Mouse (Mus musculus) embryonic facial prominence, embryonic 14.5 days (tissue): ENCODE measurements around the gene Extl1. TPM values are rescaled to one million over a fixed set of nuclear protein-coding genes. Genes with fewer than 3 reads are reported as not detected.
A peak's percentile ranks its signal among the peaks of the same experiment; 100 is the strongest.

ENCODE experiments used
- ATAC-seq: fragments of 200-750 bp; cut with Nextera tagmentation; 2 replicates; pipeline ENCODE4 v1.8.0; 2017; ENCODE audit warnings: low read depth, moderate number of reproducible peaks, moderate TSS enrichment
- DNase-seq: peaks from one replicate; pipeline ENCODE4 v3.0.0-alpha.2; 2015; ENCODE audit warnings: low spot score
- H3K27ac ChIP-seq: fragments of 300-500 bp; sonication (generic); replicated peaks from 2 replicates; pipeline ENCODE4 v1.5.1; 2014; ENCODE audit warnings: low read depth, mild to moderate bottlenecking, low read length, moderate library complexity
- H3K27me3 ChIP-seq: fragments of 300-500 bp; sonication (generic); replicated peaks from 2 replicates; pipeline ENCODE4 v1.6.1; 2014; ENCODE audit warnings: low read length; ENCODE audit not compliant: control insufficient read depth, insufficient read depth
- H3K36me3 ChIP-seq: fragments of 300-500 bp; sonication (generic); 2 replicates; pipeline ENCODE4 v1.6.1; 2014; ENCODE audit warnings: low read length, mixed read lengths; ENCODE audit not compliant: control insufficient read depth, insufficient read depth
- H3K4me1 ChIP-seq: fragments of 300-500 bp; sonication (generic); 2 replicates; pipeline ENCODE4 v1.6.1; 2014; ENCODE audit warnings: antibody characterized with exemption, low read length; ENCODE audit not compliant: control insufficient read depth, insufficient read depth
- H3K4me2 ChIP-seq: fragments of 300-500 bp; sonication (generic); 2 replicates; pipeline ENCODE4 v1.6.1; 2014; ENCODE audit warnings: low read depth, mild to moderate bottlenecking, low read length, moderate library complexity, mixed read lengths
- H3K4me3 ChIP-seq: fragments of 300-500 bp; sonication (generic); 2 replicates; pipeline ENCODE4 v1.5.1; 2014; ENCODE audit warnings: low read depth, mild to moderate bottlenecking, low read length
- H3K9ac ChIP-seq: fragments of 300-500 bp; sonication (generic); 2 replicates; pipeline ENCODE4 v1.6.1; 2014; ENCODE audit warnings: low read depth, mild to moderate bottlenecking, low read length, moderate library complexity, mixed read lengths
- H3K9me3 ChIP-seq: fragments of 300-500 bp; sonication (generic); 2 replicates; pipeline ENCODE4 v1.6.1; 2016; ENCODE audit warnings: low read length; ENCODE audit not compliant: control insufficient read depth
- WGBS: fragments of 180-500 bp; shearing (Covaris S2); extraction: QIAGEN DNeasy Blood & Tissue Kit; methylation state at CpG from one replicate; pipeline ENCODE4 v1.1.7; 2014; 5-methylcytosine and 5-hydroxymethylcytosine counted together
- polyA plus RNA-seq: library from polyadenylated mRNA; unstranded; fragments of >200 nt; fragmentation: Nextera tagmentation; extraction: Ambion mirVana; gene quantifications from 2 replicates; pipeline ENCODE4 v1.2.1, GENCODE M21; 2014

Extl1 gene
- polyA plus RNA-seq, 1 experiment from 2014 or later, result 3.1 TPM

GRCm38 (mm10) chr4:134397121-134397520 lies 13.5 kb upstream of the Extl1 start:
- DNase-seq, result peak; percentile 64
- Histone ChIP-seq H3K9ac (peak overlapping the region; percentile 67), H3K4me1 (peaks cover 14% of the 10 kb centered on the region), H3K9me3 (no peaks in the 10 kb centered on the region), H3K27me3 (no peaks in the 10 kb centered on the region), H3K4me3 (peak overlapping the region; percentile 65), H3K36me3 (no peaks in the 10 kb centered on the region), H3K4me2 (peak overlapping the region; percentile 95), H3K27ac (peak overlapping the region; percentile 65)
- no peak for ATAC-seq
- 8% methylated on average over 7 of the region's 7 CpGs for WGBS

DNA sequence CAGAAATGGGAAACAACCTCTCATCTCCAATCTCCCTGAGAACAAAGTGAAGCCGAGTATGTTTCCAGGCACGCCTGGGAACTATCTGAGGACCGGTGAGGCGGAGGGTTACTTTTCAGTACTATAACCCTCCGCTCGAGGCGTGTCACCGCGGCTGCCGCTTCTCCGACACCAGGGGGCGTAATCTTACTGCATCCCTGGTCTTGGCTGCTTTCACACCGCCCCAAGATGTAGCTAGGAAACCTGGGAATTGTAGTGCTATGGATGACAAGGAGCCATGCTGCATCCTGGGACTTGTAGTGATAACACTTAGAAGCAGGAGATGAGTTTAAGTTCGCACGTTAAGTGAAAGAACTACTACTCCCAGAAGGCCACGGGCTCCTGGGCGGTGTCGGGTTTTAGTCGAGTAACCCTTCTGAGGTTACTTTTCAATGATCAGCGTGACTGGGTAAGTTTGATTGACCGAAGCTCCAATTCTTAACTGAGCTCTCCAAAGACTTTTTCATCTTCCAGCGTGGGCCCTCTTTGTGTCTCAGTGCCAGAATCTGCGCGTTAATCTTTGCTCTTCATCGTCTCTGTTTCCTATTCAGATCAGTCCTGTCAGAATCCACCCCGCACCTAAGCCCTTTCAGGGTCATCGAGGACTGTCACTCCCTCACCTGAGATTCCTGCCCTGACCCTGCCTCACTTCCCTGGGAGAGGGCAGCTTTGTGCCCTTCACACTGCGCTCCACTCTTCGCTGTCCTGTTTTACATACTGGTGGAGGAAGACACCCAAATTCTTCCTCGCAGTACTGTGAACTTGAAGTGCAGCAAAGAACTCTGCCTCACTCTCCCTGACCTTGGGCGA lies 12.6 kb upstream of the Extl1 start, which contains the start of gene Pafah2:
Gene Pafah2 (plus strand): TSS at position 344 of the 849 bp plus-strand sequence.
- Histone ChIP-seq H3K4me1 (peaks cover 13% of the 10 kb centered on the region), H3K4me2 (peak within 1 kb of the TSS; percentile 95), H3K9ac (peak within 1 kb of the TSS; percentile 67), H3K27ac (peak within 1 kb of the TSS; percentile 84), H3K4me3 (peak within 1 kb of the TSS; percentile 65), H3K36me3 (no peaks in the 10 kb centered on the region), H3K27me3 (no peaks in the 10 kb centered on the region), H3K9me3 (0 out of 2 replicates have a peak, but pooled peaks cover 5% of the 10 kb centered on the region)
- ATAC-seq (peak; percentile 99), DNase-seq (peak; percentile 100)
- under 1% methylated on average over 31 of the region's 31 CpGs for WGBS

GRCm38 (mm10) chr4:134395142-134395541 lies 11.5 kb upstream of the Extl1 start:
- no peak overlapping the region for H3K27ac ChIP-seq
- H3K36me3 ChIP-seq, result no peaks in the 10 kb centered on the region
- H3K4me3 ChIP-seq, result no peak overlapping the region
- no peaks in the 10 kb centered on the region for H3K27me3 ChIP-seq
- WGBS, result 92% methylated on average over 7 of the region's 7 CpGs
- DNase-seq (no peak), ATAC-seq (no peak)
- 0 out of 2 replicates have a peak, but pooled peaks cover 6% of the 10 kb centered on the region for H3K4me1 ChIP-seq
- H3K9ac ChIP-seq, result no peak overlapping the region
- H3K9me3 ChIP-seq, result 0 out of 2 replicates have a peak, but pooled peaks cover 5% of the 10 kb centered on the region
- no peak overlapping the region for H3K4me2 ChIP-seq

GRCm38 (mm10) chr4:134393026-134393425 lies 9.4 kb upstream of the Extl1 start:
- no peak for ATAC-seq
- H3K4me3 ChIP-seq, result no peak overlapping the region
- H3K9ac ChIP-seq, result no peak overlapping the region
- WGBS, result 26% methylated on average over 12 of the region's 12 CpGs
- H3K9me3 ChIP-seq, result 0 out of 2 replicates have a peak, but pooled peaks cover 5% of the 10 kb centered on the region
- no peaks in the 10 kb centered on the region for H3K27me3 ChIP-seq
- 0 out of 2 replicates have a peak, but pooled peaks cover 6% of the 10 kb centered on the region for H3K4me1 ChIP-seq
- DNase-seq, result peak; percentile 57
- H3K27ac ChIP-seq, result no peak overlapping the region
- no peaks in the 10 kb centered on the region for H3K36me3 ChIP-seq
- no peak overlapping the region; the same call in 1 of the 2 replicates for H3K4me2 ChIP-seq

- H3K27ac ChIP-seq, result no peak overlapping the region
- ATAC-seq (no peak), DNase-seq (peak; percentile 85)
- no peak overlapping the region for H3K9ac ChIP-seq
- H3K9me3 ChIP-seq, result 0 out of 2 replicates have a peak, but pooled peaks cover 5% of the 10 kb centered on the region
- H3K27me3 ChIP-seq, result no peaks in the 10 kb centered on the region
- no peak overlapping the region for H3K4me3 ChIP-seq
- H3K4me2 ChIP-seq, result peak overlapping the region; percentile 11; the same call in 1 of the 2 replicates
- 0 out of 2 replicates have a peak, but pooled peaks cover 5% of the 10 kb centered on the region for H3K4me1 ChIP-seq
- H3K36me3 ChIP-seq, result no peaks in the 10 kb centered on the region
- WGBS, result 20% methylated on average over 7 of the region's 8 CpGs
Observed at GRCm38 (mm10) chr4:134392595-134392994, 8.9 kb upstream of the Extl1 start.

DNA sequence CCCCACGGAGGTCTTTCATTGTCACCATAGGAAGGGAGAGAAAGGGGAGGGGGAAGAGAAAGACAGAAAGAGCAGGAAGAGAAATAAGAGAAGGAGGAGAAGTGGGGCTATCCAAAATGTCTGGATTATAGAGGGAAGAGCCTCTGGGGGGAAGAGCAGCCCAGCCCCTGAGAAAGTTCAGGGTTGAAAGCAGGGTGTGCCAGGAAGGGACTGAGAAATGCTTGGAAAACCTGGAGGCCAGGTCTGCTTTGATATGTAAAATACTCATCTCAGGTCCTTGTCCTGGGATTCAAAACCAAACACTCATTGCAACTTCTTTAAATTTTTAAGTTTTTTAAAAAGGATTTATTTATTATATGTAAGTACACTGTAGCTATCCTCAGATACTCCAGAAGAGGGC lies 8.0 kb upstream of the Extl1 start:
- H3K9ac ChIP-seq, result no peak overlapping the region
- H3K4me1 ChIP-seq, result no peaks in the 10 kb centered on the region
- no peak for ATAC-seq
- no peak for DNase-seq
- H3K4me2 ChIP-seq, result no peak overlapping the region
- no peaks in the 10 kb centered on the region for H3K36me3 ChIP-seq
- 78% methylated on average over 1 of the region's 1 CpGs for WGBS
- H3K9me3 ChIP-seq, result 0 out of 2 replicates have a peak, but pooled peaks cover 5% of the 10 kb centered on the region
- H3K4me3 ChIP-seq, result no peak overlapping the region
- no peaks in the 10 kb centered on the region for H3K27me3 ChIP-seq
- no peak overlapping the region for H3K27ac ChIP-seq

DNA sequence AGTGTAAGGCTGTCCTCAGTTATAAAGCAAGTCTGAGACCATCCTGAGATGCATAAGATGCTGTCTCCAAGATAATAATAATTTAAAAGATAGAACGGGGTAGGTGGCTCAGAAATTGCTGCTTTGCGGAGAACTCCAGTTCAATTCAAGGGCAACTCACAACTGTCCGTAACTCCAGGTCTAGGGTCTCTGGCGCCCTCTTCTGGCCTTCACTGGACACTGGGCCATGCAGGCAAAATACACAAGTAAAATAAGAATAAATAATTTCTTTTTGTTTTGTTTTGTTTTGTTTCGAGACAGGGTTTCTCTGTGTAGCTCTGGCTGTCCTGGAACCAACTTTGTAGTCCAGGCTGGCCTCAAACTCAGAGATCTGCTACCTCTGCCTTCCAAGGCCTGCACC lies 4.7 kb upstream of the Extl1 start:
- Histone ChIP-seq H3K36me3 (no peaks in the 10 kb centered on the region), H3K9me3 (0 out of 2 replicates have a peak, but pooled peaks cover 5% of the 10 kb centered on the region), H3K4me1 (no peaks in the 10 kb centered on the region), H3K27me3 (no peaks in the 10 kb centered on the region), H3K4me3 (no peak overlapping the region), H3K9ac (no peak overlapping the region), H3K4me2 (no peak overlapping the region), H3K27ac (no peak overlapping the region)
- 12% methylated on average over 5 of the region's 5 CpGs for WGBS
- DNase-seq (no peak), ATAC-seq (no peak)

GRCm38 (mm10) chr4:134387268-134387667 lies 3.6 kb upstream of the Extl1 start:
- Histone ChIP-seq H3K27ac (no peak overlapping the region), H3K36me3 (no peaks in the 10 kb centered on the region), H3K9me3 (0 out of 2 replicates have a peak, but pooled peaks cover 5% of the 10 kb centered on the region), H3K4me2 (no peak overlapping the region), H3K4me1 (no peaks in the 10 kb centered on the region), H3K27me3 (no peaks in the 10 kb centered on the region), H3K9ac (no peak overlapping the region), H3K4me3 (no peak overlapping the region)
- ATAC-seq, result no peak
- DNase-seq, result no peak
- 67% methylated on average over 6 of the region's 6 CpGs for WGBS
